Mouse (Mus musculus): ENCODE measurements around the gene Sgcb. TPM values are rescaled to one million over a fixed set of nuclear protein-coding genes. Genes with fewer than 3 reads are reported as not detected.

The Sgcb gene
- total and polyA plus RNA-seq, 2 experiments: 0.80 to 1.8 TPM

- Histone ChIP-seq H3K27me3 (ENCODE audit: control insufficient read depth, insufficient read depth, low read length) (no peaks in the 10 kb centered on the region), H3K4me1 (ENCODE audit: control insufficient read depth, insufficient read depth, low read length) (no peaks in the 10 kb centered on the region), H3K4me3 (ENCODE audit: insufficient read depth, low read depth, low read length) (no peak overlapping the region), H3K36me3 (ENCODE audit: control insufficient read depth, insufficient read depth, low read length) (no peaks in the 10 kb centered on the region), H3K9ac (ENCODE audit: low read depth, low read length) (no peak overlapping the region), H3K79me2 (ENCODE audit: control insufficient read depth, insufficient read depth, low read length) (no peaks in the 10 kb centered on the region), H3K27ac (replicated peaks; ENCODE audit: insufficient read depth, low read depth, low read length) (no peak overlapping the region)
- no peak for DNase-seq (ENCODE audit: extremely low read depth, low read depth, low spot score)
- TF ChIP-seq POLR2A (IDR thresholded peaks at IDR 0.05; ENCODE audit: extremely low read depth, insufficient read depth, low read length) (no peak), CTCF (IDR thresholded peaks at IDR 0.05; ENCODE audit: low read depth, low read length) (no peak)
- 86% methylated on average over 1 of the region's 1 CpGs for WGBS
These were observed 41.0 kb upstream of the Sgcb start for GRCm38 (mm10) chr5:73688576-73688975.

- H3K27me3 ChIP-seq (ENCODE audit: control insufficient read depth, insufficient read depth, low read length): no peaks in the 10 kb centered on the region
- DNase-seq (ENCODE audit: extremely low read depth, low read depth, low spot score): peak; percentile 10
- no peaks in the 10 kb centered on the region for H3K4me1 ChIP-seq (ENCODE audit: control insufficient read depth, insufficient read depth, low read length)
- 29% methylated on average over 4 of the region's 4 CpGs for WGBS
- no peak overlapping the region for H3K9ac ChIP-seq (ENCODE audit: low read depth, low read length)
- no peak overlapping the region for H3K4me3 ChIP-seq (ENCODE audit: insufficient read depth, low read depth, low read length)
- no peak overlapping the region for H3K27ac ChIP-seq (replicated peaks; ENCODE audit: insufficient read depth, low read depth, low read length)
- H3K36me3 ChIP-seq (ENCODE audit: control insufficient read depth, insufficient read depth, low read length): no peaks in the 10 kb centered on the region
- no peaks in the 10 kb centered on the region for H3K79me2 ChIP-seq (ENCODE audit: control insufficient read depth, insufficient read depth, low read length)
- TF ChIP-seq POLR2A (IDR thresholded peaks at IDR 0.05; ENCODE audit: extremely low read depth, insufficient read depth, low read length) (no peak), CTCF (IDR thresholded peaks at IDR 0.05; ENCODE audit: low read depth, low read length) (no peak)
These were observed 38.6 kb upstream of the Sgcb start for GRCm38 (mm10) chr5:73686149-73686548.

GRCm38 (mm10) chr5:73683706-73684409, 36.3 kb upstream of the Sgcb start:
- no peak for TF ChIP-seq CTCF (IDR thresholded peaks at IDR 0.05; ENCODE audit: low read depth, low read length)
- no peak for TF ChIP-seq POLR2A (IDR thresholded peaks at IDR 0.05; ENCODE audit: extremely low read depth, insufficient read depth, low read length)
- Histone ChIP-seq H3K27me3 (ENCODE audit: control insufficient read depth, insufficient read depth, low read length) (no peaks in the 10 kb centered on the region), H3K36me3 (ENCODE audit: control insufficient read depth, insufficient read depth, low read length) (no peaks in the 10 kb centered on the region), H3K9ac (ENCODE audit: low read depth, low read length) (no peak overlapping the region), H3K79me2 (ENCODE audit: control insufficient read depth, insufficient read depth, low read length) (no peaks in the 10 kb centered on the region), H3K4me1 (ENCODE audit: control insufficient read depth, insufficient read depth, low read length) (no peaks in the 10 kb centered on the region), H3K27ac (replicated peaks; ENCODE audit: insufficient read depth, low read depth, low read length) (no peak overlapping the region), H3K4me3 (ENCODE audit: insufficient read depth, low read depth, low read length) (no peak overlapping the region)
- DNase-seq (ENCODE audit: extremely low read depth, low read depth, low spot score): no peak
- WGBS: 59% methylated on average over 9 of the region's 9 CpGs

- no peaks in the 10 kb centered on the region for H3K27me3 ChIP-seq (ENCODE audit: control insufficient read depth, insufficient read depth, low read length)
- no peak overlapping the region for H3K4me3 ChIP-seq (ENCODE audit: insufficient read depth, low read depth, low read length)
- no peak overlapping the region for H3K27ac ChIP-seq (replicated peaks; ENCODE audit: insufficient read depth, low read depth, low read length)
- no peak for TF ChIP-seq POLR2A (IDR thresholded peaks at IDR 0.05; ENCODE audit: extremely low read depth, insufficient read depth, low read length)
- no peak for TF ChIP-seq CTCF (IDR thresholded peaks at IDR 0.05; ENCODE audit: low read depth, low read length)
- H3K4me1 ChIP-seq (ENCODE audit: control insufficient read depth, insufficient read depth, low read length): no peaks in the 10 kb centered on the region
- WGBS: 80% methylated on average over 6 of the region's 6 CpGs
- no peaks in the 10 kb centered on the region for H3K79me2 ChIP-seq (ENCODE audit: control insufficient read depth, insufficient read depth, low read length)
- no peaks in the 10 kb centered on the region for H3K36me3 ChIP-seq (ENCODE audit: control insufficient read depth, insufficient read depth, low read length)
- H3K9ac ChIP-seq (ENCODE audit: low read depth, low read length): no peak overlapping the region
- no peak for DNase-seq (ENCODE audit: extremely low read depth, low read depth, low spot score)
These were observed 35.6 kb upstream of the Sgcb start for GRCm38 (mm10) chr5:73683221-73683620.

- no peak overlapping the region for H3K27ac ChIP-seq (replicated peaks; ENCODE audit: insufficient read depth, low read depth, low read length)
- WGBS: 61% methylated on average over 13 of the region's 13 CpGs
- H3K79me2 ChIP-seq (ENCODE audit: control insufficient read depth, insufficient read depth, low read length): no peaks in the 10 kb centered on the region
- H3K27me3 ChIP-seq (ENCODE audit: control insufficient read depth, insufficient read depth, low read length): no peaks in the 10 kb centered on the region
- TF ChIP-seq CTCF (IDR thresholded peaks at IDR 0.05; ENCODE audit: low read depth, low read length) (no peak), POLR2A (IDR thresholded peaks at IDR 0.05; ENCODE audit: extremely low read depth, insufficient read depth, low read length) (no peak)
- no peaks in the 10 kb centered on the region for H3K4me1 ChIP-seq (ENCODE audit: control insufficient read depth, insufficient read depth, low read length)
- H3K4me3 ChIP-seq (ENCODE audit: insufficient read depth, low read depth, low read length): no peak overlapping the region
- DNase-seq (ENCODE audit: extremely low read depth, low read depth, low spot score): no peak
- H3K36me3 ChIP-seq (ENCODE audit: control insufficient read depth, insufficient read depth, low read length): no peaks in the 10 kb centered on the region
- no peak overlapping the region for H3K9ac ChIP-seq (ENCODE audit: low read depth, low read length)
These were observed 29.0 kb upstream of the Sgcb start for GRCm38 (mm10) chr5:73676626-73677025.

- Histone ChIP-seq H3K9ac (ENCODE audit: low read depth, low read length) (no peak overlapping the region), H3K79me2 (ENCODE audit: control insufficient read depth, insufficient read depth, low read length) (no peaks in the 10 kb centered on the region), H3K27ac (replicated peaks; ENCODE audit: insufficient read depth, low read depth, low read length) (no peak overlapping the region), H3K4me3 (ENCODE audit: insufficient read depth, low read depth, low read length) (no peak overlapping the region), H3K4me1 (ENCODE audit: control insufficient read depth, insufficient read depth, low read length) (no peaks in the 10 kb centered on the region), H3K27me3 (ENCODE audit: control insufficient read depth, insufficient read depth, low read length) (no peaks in the 10 kb centered on the region), H3K36me3 (ENCODE audit: control insufficient read depth, insufficient read depth, low read length) (no peaks in the 10 kb centered on the region)
- WGBS: 85% methylated on average over 3 of the region's 3 CpGs
- TF ChIP-seq POLR2A (IDR thresholded peaks at IDR 0.05; ENCODE audit: extremely low read depth, insufficient read depth, low read length) (no peak), CTCF (IDR thresholded peaks at IDR 0.05; ENCODE audit: low read depth, low read length) (no peak)
- no peak for DNase-seq (ENCODE audit: extremely low read depth, low read depth, low spot score)
These were observed 28.0 kb upstream of the Sgcb start for GRCm38 (mm10) chr5:73675604-73676003.

All from liver, adult 2 months (tissue).